Mouse (Mus musculus): ENCODE measurements around the gene Clhc1. TPM values are rescaled to one million over a fixed set of nuclear protein-coding genes. Genes with fewer than 3 reads are reported as not detected.

Clhc1 gene
- polyA plus RNA-seq, 1 experiment from 2014 or later = 0.28 TPM

DNA sequence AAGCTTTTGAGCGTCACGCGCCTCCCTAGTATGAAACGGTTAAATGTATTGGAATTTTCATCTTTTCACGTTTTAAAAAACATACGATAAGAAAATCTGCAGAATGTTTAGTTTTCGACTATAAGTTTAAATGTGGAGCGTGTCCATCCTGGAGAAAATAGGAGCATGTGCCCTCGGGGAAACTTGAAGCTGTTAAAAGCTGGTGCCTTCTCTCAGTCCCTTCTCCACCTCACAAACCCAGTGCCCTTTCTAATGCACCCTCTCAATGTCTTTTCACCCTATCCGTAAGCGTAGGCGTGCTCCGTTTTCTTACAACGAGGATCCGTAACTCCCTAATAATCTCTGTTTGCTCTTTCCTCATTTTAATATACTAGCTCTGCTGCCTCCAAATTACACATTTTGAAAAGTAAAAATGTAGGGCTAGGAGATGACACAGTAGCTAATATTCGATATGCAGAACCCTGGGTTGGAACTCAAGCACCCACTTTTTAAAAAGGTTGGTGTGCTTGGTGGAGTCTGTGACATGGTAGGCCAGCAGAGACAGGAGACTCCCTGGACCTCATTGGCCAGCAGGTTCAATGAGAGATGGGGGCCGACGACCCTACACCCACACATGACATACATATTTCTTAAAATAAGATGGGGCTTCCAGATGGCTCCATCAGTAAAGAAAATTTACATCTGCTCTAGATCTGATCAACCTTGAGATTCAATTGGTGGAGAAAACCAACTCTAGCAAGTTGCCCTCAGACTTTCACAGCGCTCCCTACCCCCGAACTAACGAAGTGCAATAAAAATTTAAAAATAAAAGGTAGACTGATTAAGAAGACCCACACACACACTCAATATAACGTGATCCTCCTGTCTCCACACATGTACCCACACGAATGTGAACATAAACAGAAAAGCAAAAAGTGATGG lies 1.0 kb downstream of the Clhc1 start:
- H3K4me3 ChIP-seq (ENCODE audit: low read depth, low read length) = peak overlapping the region; percentile 96
- H3K9ac ChIP-seq (ENCODE audit: low read length) = peak overlapping the region; percentile 96
- peaks cover 29% of the 10 kb centered on the region for H3K36me3 ChIP-seq (ENCODE audit: control insufficient read depth, insufficient read depth, low read length)
- H3K4me2 ChIP-seq (ENCODE audit: low read length) = peak overlapping the region; percentile 60
- DNase-seq (ENCODE audit: low spot score) (no peak), ATAC-seq (replicated peaks; ENCODE audit: low FRiP score, low TSS enrichment, low read depth) (no peak)
- 23% methylated on average over 23 of the region's 23 CpGs for WGBS
- peak overlapping the region; percentile 76; the same call in 1 of the 2 replicates for H3K27ac ChIP-seq (ENCODE audit: low read depth)
- H3K4me1 ChIP-seq (replicated peaks; ENCODE audit: control insufficient read depth, insufficient read depth, low read length) = no peaks in the 10 kb centered on the region
- no peaks in the 10 kb centered on the region for H3K27me3 ChIP-seq (replicated peaks; ENCODE audit: control insufficient read depth, insufficient read depth, low read length)
- no peaks in the 10 kb centered on the region for H3K9me3 ChIP-seq (ENCODE audit: control insufficient read depth, low read length)

GRCm38 (mm10) chr11:29549425-29549778 lies 1.7 kb downstream of the Clhc1 start:
- 86% methylated on average over 1 of the region's 1 CpGs for WGBS
- ATAC-seq (replicated peaks; ENCODE audit: low FRiP score, low TSS enrichment, low read depth) = no peak
- no peak overlapping the region for H3K27ac ChIP-seq (ENCODE audit: low read depth)

GRCm38 (mm10) chr11:29560452-29560851 lies 12.7 kb downstream of the Clhc1 start:
- ATAC-seq (replicated peaks; ENCODE audit: low FRiP score, low TSS enrichment, low read depth) (no peak), DNase-seq (ENCODE audit: low spot score) (no peak)
- H3K4me3 ChIP-seq (ENCODE audit: low read depth, low read length) = no peak overlapping the region
- H3K9ac ChIP-seq (ENCODE audit: low read length) = no peak overlapping the region
- H3K27me3 ChIP-seq (replicated peaks; ENCODE audit: control insufficient read depth, insufficient read depth, low read length) = no peaks in the 10 kb centered on the region
- H3K27ac ChIP-seq (ENCODE audit: low read depth) = no peak overlapping the region
- H3K36me3 ChIP-seq (ENCODE audit: control insufficient read depth, insufficient read depth, low read length) = no peaks in the 10 kb centered on the region
- no peak overlapping the region for H3K4me2 ChIP-seq (ENCODE audit: low read length)
- no peaks in the 10 kb centered on the region for H3K4me1 ChIP-seq (replicated peaks; ENCODE audit: control insufficient read depth, insufficient read depth, low read length)
- 81% methylated on average over 9 of the region's 9 CpGs for WGBS
- no peaks in the 10 kb centered on the region for H3K9me3 ChIP-seq (ENCODE audit: control insufficient read depth, low read length)

More at GRCm38 (mm10) chr11:29549425-29549778, 1.7 kb downstream of the Clhc1 start:
- Histone ChIP-seq H3K4me3 (ENCODE audit: low read depth, low read length) (no peak overlapping the region), H3K9me3 (ENCODE audit: control insufficient read depth, low read length) (no peaks in the 10 kb centered on the region), H3K4me2 (ENCODE audit: low read length) (no peak overlapping the region), H3K36me3 (ENCODE audit: control insufficient read depth, insufficient read depth, low read length) (peaks cover 23% of the 10 kb centered on the region), H3K9ac (ENCODE audit: low read length) (no peak overlapping the region), H3K27me3 (replicated peaks; ENCODE audit: control insufficient read depth, insufficient read depth, low read length) (no peaks in the 10 kb centered on the region), H3K4me1 (replicated peaks; ENCODE audit: control insufficient read depth, insufficient read depth, low read length) (no peaks in the 10 kb centered on the region)
- no peak for DNase-seq (ENCODE audit: low spot score)

GRCm38 (mm10) chr11:29560990-29561389 lies 13.2 kb downstream of the Clhc1 start:
- Histone ChIP-seq H3K4me3 (ENCODE audit: low read depth, low read length) (no peak overlapping the region), H3K27me3 (replicated peaks; ENCODE audit: control insufficient read depth, insufficient read depth, low read length) (no peaks in the 10 kb centered on the region), H3K9me3 (ENCODE audit: control insufficient read depth, low read length) (no peaks in the 10 kb centered on the region), H3K9ac (ENCODE audit: low read length) (no peak overlapping the region), H3K36me3 (ENCODE audit: control insufficient read depth, insufficient read depth, low read length) (no peaks in the 10 kb centered on the region), H3K27ac (ENCODE audit: low read depth) (no peak overlapping the region), H3K4me2 (ENCODE audit: low read length) (no peak overlapping the region), H3K4me1 (replicated peaks; ENCODE audit: control insufficient read depth, insufficient read depth, low read length) (no peaks in the 10 kb centered on the region)
- ATAC-seq (replicated peaks; ENCODE audit: low FRiP score, low TSS enrichment, low read depth) (no peak), DNase-seq (ENCODE audit: low spot score) (no peak)
- WGBS = 85% methylated on average over 3 of the region's 3 CpGs

GRCm38 (mm10) chr11:29563406-29563805 lies 15.7 kb downstream of the Clhc1 start:
- H3K4me1 ChIP-seq (replicated peaks; ENCODE audit: control insufficient read depth, insufficient read depth, low read length) = no peaks in the 10 kb centered on the region
- no peaks in the 10 kb centered on the region for H3K9me3 ChIP-seq (ENCODE audit: control insufficient read depth, low read length)
- H3K27ac ChIP-seq (ENCODE audit: low read depth) = no peak overlapping the region
- DNase-seq (ENCODE audit: low spot score) = no peak
- no peak for ATAC-seq (replicated peaks; ENCODE audit: low FRiP score, low TSS enrichment, low read depth)
- no peak overlapping the region for H3K4me3 ChIP-seq (ENCODE audit: low read depth, low read length)
- 85% methylated on average over 2 of the region's 2 CpGs for WGBS
- no peaks in the 10 kb centered on the region for H3K27me3 ChIP-seq (replicated peaks; ENCODE audit: control insufficient read depth, insufficient read depth, low read length)
- H3K4me2 ChIP-seq (ENCODE audit: low read length) = no peak overlapping the region
- no peak overlapping the region for H3K9ac ChIP-seq (ENCODE audit: low read length)
- no peaks in the 10 kb centered on the region for H3K36me3 ChIP-seq (ENCODE audit: control insufficient read depth, insufficient read depth, low read length)

GRCm38 (mm10) chr11:29571536-29571935 lies 23.8 kb downstream of the Clhc1 start:
- H3K27ac ChIP-seq (ENCODE audit: low read depth) = no peak overlapping the region
- H3K4me1 ChIP-seq (replicated peaks; ENCODE audit: control insufficient read depth, insufficient read depth, low read length) = no peaks in the 10 kb centered on the region
- WGBS = 33% methylated on average over 3 of the region's 3 CpGs
- H3K4me2 ChIP-seq (ENCODE audit: low read length) = no peak overlapping the region
- no peak overlapping the region for H3K4me3 ChIP-seq (ENCODE audit: low read depth, low read length)
- H3K27me3 ChIP-seq (replicated peaks; ENCODE audit: control insufficient read depth, insufficient read depth, low read length) = no peaks in the 10 kb centered on the region
- no peak for ATAC-seq (replicated peaks; ENCODE audit: low FRiP score, low TSS enrichment, low read depth)
- DNase-seq (ENCODE audit: low spot score) = no peak
- H3K9me3 ChIP-seq (ENCODE audit: control insufficient read depth, low read length) = no peaks in the 10 kb centered on the region
- H3K9ac ChIP-seq (ENCODE audit: low read length) = no peak overlapping the region
- H3K36me3 ChIP-seq (ENCODE audit: control insufficient read depth, insufficient read depth, low read length) = no peaks in the 10 kb centered on the region

DNA sequence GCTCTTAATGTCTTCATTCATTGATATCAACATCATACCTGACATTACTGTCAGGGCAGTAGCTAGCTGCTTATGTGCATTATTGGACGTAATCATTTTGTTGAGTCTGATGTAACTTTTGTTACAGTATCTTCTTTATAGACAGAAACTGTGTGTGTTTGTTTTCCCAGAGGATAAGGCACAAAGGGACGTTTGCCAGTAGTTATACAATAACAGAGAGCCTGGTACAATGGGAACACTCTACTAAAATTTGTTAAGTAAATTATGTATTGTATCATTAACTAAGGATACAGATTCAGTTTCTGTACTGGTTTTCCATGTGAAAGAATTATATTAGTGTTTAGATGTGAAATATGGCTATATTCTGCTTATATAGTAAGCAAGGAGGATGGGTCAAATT lies 24.9 kb downstream of the Clhc1 start:
- no peak overlapping the region for H3K4me2 ChIP-seq (ENCODE audit: low read length)
- DNase-seq (ENCODE audit: low spot score) (no peak), ATAC-seq (replicated peaks; ENCODE audit: low FRiP score, low TSS enrichment, low read depth) (no peak)
- H3K9ac ChIP-seq (ENCODE audit: low read length) = no peak overlapping the region
- H3K27me3 ChIP-seq (replicated peaks; ENCODE audit: control insufficient read depth, insufficient read depth, low read length) = no peaks in the 10 kb centered on the region
- no peaks in the 10 kb centered on the region for H3K4me1 ChIP-seq (replicated peaks; ENCODE audit: control insufficient read depth, insufficient read depth, low read length)
- H3K4me3 ChIP-seq (ENCODE audit: low read depth, low read length) = no peak overlapping the region
- no peaks in the 10 kb centered on the region for H3K36me3 ChIP-seq (ENCODE audit: control insufficient read depth, insufficient read depth, low read length)
- 72% methylated on average over 2 of the region's 2 CpGs for WGBS
- no peaks in the 10 kb centered on the region for H3K9me3 ChIP-seq (ENCODE audit: control insufficient read depth, low read length)
- no peak overlapping the region for H3K27ac ChIP-seq (ENCODE audit: low read depth)

- Histone ChIP-seq H3K4me2 (ENCODE audit: low read length) (no peak overlapping the region), H3K27me3 (replicated peaks; ENCODE audit: control insufficient read depth, insufficient read depth, low read length) (no peaks in the 10 kb centered on the region), H3K9me3 (ENCODE audit: control insufficient read depth, low read length) (no peaks in the 10 kb centered on the region), H3K4me1 (replicated peaks; ENCODE audit: control insufficient read depth, insufficient read depth, low read length) (no peaks in the 10 kb centered on the region), H3K27ac (ENCODE audit: low read depth) (no peak overlapping the region), H3K36me3 (ENCODE audit: control insufficient read depth, insufficient read depth, low read length) (no peaks in the 10 kb centered on the region), H3K4me3 (ENCODE audit: low read depth, low read length) (no peak overlapping the region), H3K9ac (ENCODE audit: low read length) (no peak overlapping the region)
- no peak for DNase-seq (ENCODE audit: low spot score)
- ATAC-seq (replicated peaks; ENCODE audit: low FRiP score, low TSS enrichment, low read depth) = no peak
Observed at GRCm38 (mm10) chr11:29579610-29580009, 31.9 kb downstream of the Clhc1 start.

- no peaks in the 10 kb centered on the region for H3K27me3 ChIP-seq (replicated peaks; ENCODE audit: control insufficient read depth, insufficient read depth, low read length)
- no peak overlapping the region for H3K27ac ChIP-seq (ENCODE audit: low read depth)
- no peaks in the 10 kb centered on the region for H3K9me3 ChIP-seq (ENCODE audit: control insufficient read depth, low read length)
- H3K9ac ChIP-seq (ENCODE audit: low read length) = no peak overlapping the region
- peak; percentile 34 for DNase-seq (ENCODE audit: low spot score)
- H3K36me3 ChIP-seq (ENCODE audit: control insufficient read depth, insufficient read depth, low read length) = no peaks in the 10 kb centered on the region
- H3K4me3 ChIP-seq (ENCODE audit: low read depth, low read length) = no peak overlapping the region
- no peaks in the 10 kb centered on the region for H3K4me1 ChIP-seq (replicated peaks; ENCODE audit: control insufficient read depth, insufficient read depth, low read length)
- ATAC-seq (replicated peaks; ENCODE audit: low FRiP score, low TSS enrichment, low read depth) = no peak
- no peak overlapping the region for H3K4me2 ChIP-seq (ENCODE audit: low read length)
Observed at GRCm38 (mm10) chr11:29595217-29595616, 47.5 kb downstream of the Clhc1 start.
